Comparison of ENCODE assay signal across 8 mouse cellular contexts in genomic region chr5:35280002-35280782, GRCm38 (mm10). TPM values are rescaled to one million over a fixed set of nuclear protein-coding genes. Genes with fewer than 3 reads are reported as not detected.
DNase-seq lines count a peak whose midpoint lies in the region; ATAC-seq lines count a peak whose summit lies in the region.

No protein-coding gene starts in this region.

- H3K9ac ChIP-seq in midbrain, embryonic 13.5 days (replicated peaks) = no peak overlapping the region

- H3K27ac ChIP-seq in midbrain, embryonic 13.5 days = no peak overlapping the region

- DNase-seq in urinary bladder, adult 2 months (ENCODE audit: low spot score) = peak; percentile 23
- no peak for DNase-seq in urinary bladder, postnatal 4 days (ENCODE audit: low spot score in 2 of 2)
- DNase-seq in cerebellum, postnatal 10 days = peak; percentile 81 to 86
- DNase-seq in frontal cortex, postnatal 36 days (ENCODE audit: low spot score in 2 of 2) = peak; percentile 33 to 53
- peak; percentile 54 to 70 for DNase-seq in layer of hippocampus, postnatal 14 days (ENCODE audit: low spot score in 2 of 2)
- DNase-seq in yolk sac, embryonic 10.5 days (ENCODE audit: low spot score) = peak; percentile 6
- no peak for DNase-seq in gastrocnemius, postnatal 10 days

- 5% methylated on average over 75 of the region's 75 CpGs for WGBS in midbrain, embryonic 13.5 days

- peaks cover 21% of the 10 kb centered on the region for H3K4me1 ChIP-seq in midbrain, embryonic 13.5 days (replicated peaks)

- no peaks in the 10 kb centered on the region for H3K9me3 ChIP-seq in midbrain, embryonic 13.5 days

- H3K36me3 ChIP-seq in midbrain, embryonic 13.5 days = no peaks in the 10 kb centered on the region

- peaks cover 85% of the 10 kb centered on the region for H3K27me3 ChIP-seq in midbrain, embryonic 13.5 days

- ATAC-seq in midbrain, embryonic 13.5 days = peak; percentile 45

- peak overlapping the region; percentile 50 for H3K4me3 ChIP-seq in midbrain, embryonic 13.5 days (replicated peaks)

- peak overlapping the region; percentile 81 for H3K4me2 ChIP-seq in midbrain, embryonic 13.5 days (replicated peaks)

RNA-seq across cellular contexts. Expression of gene Adra2c, which starts 2.1 kb away (rescaled TPM):
- 0.33 and 0.34 TPM in 2 replicates for polyA plus RNA-seq in urinary bladder, adult 2 months (2012; rRNA removed)
- total RNA-seq in layer of hippocampus, postnatal 14 days (2021) = 10 to 100 TPM; 17.3 to 18.8 TPM
- polyA plus RNA-seq in midbrain, embryonic 13.5 days (2015; fragmentation: Nextera tagmentation; extraction: Ambion mirVana) = 0.05 and 0.07 TPM in 2 replicates
- under 1 TPM; 0.14 to 0.18 TPM for total RNA-seq in gastrocnemius, postnatal 10 days (2021)

Comparison
In these comparisons a context has a peak if more than half of its experiments do, and no peak if none do; other contexts are left out.
1. DNase-seq: peak in urinary bladder, adult 2 months (single experiment), cerebellum, postnatal 10 days (2 of 2), frontal cortex, postnatal 36 days (2 of 2), layer of hippocampus, postnatal 14 days (2 of 2) and yolk sac, embryonic 10.5 days (single experiment); none in urinary bladder, postnatal 4 days (0 of 2) and gastrocnemius, postnatal 10 days (single experiment).
2. RNA of gene Adra2c, which starts 2.1 kb away (total RNA-seq): 17.3 to 18.8 TPM in layer of hippocampus, postnatal 14 days; 0.14 to 0.18 TPM in gastrocnemius, postnatal 10 days; every median in the first group is over 10 times any median in the second.